Mouse (Mus musculus): ENCODE results near the gene Mllt3. TPM values are rescaled to one million over a fixed set of nuclear protein-coding genes. Genes with fewer than 3 reads are reported as not detected.

The Mllt3 gene
- polyA plus RNA-seq, 1 experiment from 2014 or later, result 17.5 TPM

DNA sequence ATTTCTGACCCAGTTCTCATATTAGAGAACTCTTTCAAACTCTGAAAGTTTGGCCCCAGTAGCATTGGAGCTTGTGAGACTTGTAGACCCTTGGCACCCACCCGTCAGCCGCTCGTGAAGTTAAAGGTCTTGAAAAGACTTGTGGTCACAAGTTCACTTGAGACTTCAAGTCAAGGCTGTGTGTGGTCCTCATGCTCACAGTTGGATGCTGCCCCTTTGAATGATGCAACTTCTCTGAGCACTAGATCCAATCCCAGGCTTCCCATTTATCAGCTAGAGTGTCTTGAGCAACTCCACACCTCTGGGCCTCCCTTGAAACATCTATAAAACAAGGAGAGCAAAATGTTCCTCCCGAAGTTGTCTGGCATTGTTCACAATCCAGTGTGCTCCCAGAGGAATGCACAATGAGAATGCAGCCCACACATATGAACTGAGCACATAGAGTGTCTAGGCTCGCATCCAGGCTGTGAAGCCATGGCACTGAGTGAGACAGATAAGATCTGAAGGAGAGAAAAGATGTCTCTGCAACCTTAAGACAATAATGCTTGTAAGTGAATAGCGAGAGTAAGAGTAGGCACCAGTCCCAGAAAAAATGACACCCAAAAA, 295.9 kb downstream of the Mllt3 start:
- no peak overlapping the region for H3K4me2 ChIP-seq (replicated peaks; ENCODE audit: low read depth)
- H3K27ac ChIP-seq (ENCODE audit: low read depth, low read length), result no peak overlapping the region
- H3K27me3 ChIP-seq (replicated peaks; ENCODE audit: control insufficient read depth, insufficient read depth, low read length), result no peaks in the 10 kb centered on the region
- no peaks in the 10 kb centered on the region for H3K4me1 ChIP-seq (replicated peaks; ENCODE audit: control insufficient read depth, insufficient read depth, low read length)
- no peaks in the 10 kb centered on the region for H3K36me3 ChIP-seq (ENCODE audit: control insufficient read depth, insufficient read depth)
- no peak for ATAC-seq
- WGBS, result 76% methylated on average over 6 of the region's 6 CpGs
- no peak overlapping the region for H3K4me3 ChIP-seq (ENCODE audit: low read depth, low read length)
- H3K9ac ChIP-seq (ENCODE audit: low read depth, low read length), result no peak overlapping the region
- no peaks in the 10 kb centered on the region for H3K9me3 ChIP-seq (ENCODE audit: control insufficient read depth)
- TF ChIP-seq CTCF (IDR thresholded peaks at IDR 0.05; ENCODE audit: low read depth), result no peak

DNA sequence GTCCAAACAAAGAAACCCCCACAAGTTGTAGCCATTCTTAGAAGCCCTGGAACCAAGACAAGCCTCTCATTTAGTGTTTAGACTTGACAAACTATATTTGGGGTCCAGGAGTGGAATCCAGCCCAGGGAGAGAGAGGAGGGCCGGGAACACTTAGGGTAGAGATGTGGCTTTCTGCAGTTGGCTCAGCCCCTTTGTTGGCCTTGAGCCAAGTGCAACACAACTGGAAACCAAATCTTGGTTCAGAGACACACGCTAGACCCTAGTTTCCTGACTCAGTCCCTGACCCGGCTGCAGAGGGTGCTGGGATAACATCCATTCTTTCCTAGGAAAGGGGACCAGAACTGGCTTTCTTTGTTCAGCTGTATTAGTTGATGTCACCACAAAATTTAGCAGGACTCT, 296.4 kb downstream of the Mllt3 start:
- Histone ChIP-seq H3K27me3 (replicated peaks; ENCODE audit: control insufficient read depth, insufficient read depth, low read length) (no peaks in the 10 kb centered on the region), H3K36me3 (ENCODE audit: control insufficient read depth, insufficient read depth) (no peaks in the 10 kb centered on the region), H3K4me3 (ENCODE audit: low read depth, low read length) (no peak overlapping the region), H3K4me1 (replicated peaks; ENCODE audit: control insufficient read depth, insufficient read depth, low read length) (no peaks in the 10 kb centered on the region), H3K4me2 (replicated peaks; ENCODE audit: low read depth) (no peak overlapping the region), H3K9me3 (ENCODE audit: control insufficient read depth) (no peaks in the 10 kb centered on the region), H3K27ac (ENCODE audit: low read depth, low read length) (no peak overlapping the region), H3K9ac (ENCODE audit: low read depth, low read length) (no peak overlapping the region)
- no peak for ATAC-seq
- no peak for TF ChIP-seq CTCF (IDR thresholded peaks at IDR 0.05; ENCODE audit: low read depth)
- 54% methylated on average over 3 of the region's 3 CpGs for WGBS

DNA sequence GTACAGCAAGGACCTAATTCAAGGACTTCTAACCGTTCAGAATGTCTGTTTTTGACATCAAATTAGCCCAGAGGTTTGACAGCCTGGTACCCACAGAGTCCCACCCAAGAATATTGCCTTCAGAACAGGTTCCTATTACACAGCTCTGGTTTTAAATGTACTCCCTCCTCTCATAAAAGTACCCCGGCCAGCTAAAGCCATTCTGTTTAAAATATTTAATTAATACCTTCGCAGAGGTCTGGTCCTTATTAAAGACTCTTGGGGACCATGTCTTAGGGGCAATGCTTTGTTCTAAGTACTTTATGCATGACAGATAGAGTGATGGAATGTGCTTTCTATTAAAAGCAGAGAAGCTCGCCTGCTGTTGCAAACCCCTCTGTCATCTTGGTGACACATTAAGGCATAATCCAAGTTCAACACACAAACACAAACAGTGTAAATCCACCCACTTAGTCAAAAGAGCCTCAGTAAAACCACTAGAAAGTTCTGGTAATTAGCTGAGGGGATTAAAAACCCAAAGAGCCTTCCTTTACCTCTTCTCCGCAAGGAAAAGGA, 302.0 kb downstream of the Mllt3 start:
- H3K27ac ChIP-seq (ENCODE audit: low read depth, low read length), result no peak overlapping the region
- no peak overlapping the region for H3K4me3 ChIP-seq (ENCODE audit: low read depth, low read length)
- H3K9ac ChIP-seq (ENCODE audit: low read depth, low read length), result no peak overlapping the region
- H3K27me3 ChIP-seq (replicated peaks; ENCODE audit: control insufficient read depth, insufficient read depth, low read length), result no peaks in the 10 kb centered on the region
- no peaks in the 10 kb centered on the region for H3K36me3 ChIP-seq (ENCODE audit: control insufficient read depth, insufficient read depth)
- H3K9me3 ChIP-seq (ENCODE audit: control insufficient read depth), result no peaks in the 10 kb centered on the region
- H3K4me1 ChIP-seq (replicated peaks; ENCODE audit: control insufficient read depth, insufficient read depth, low read length), result no peaks in the 10 kb centered on the region
- ATAC-seq, result no peak
- WGBS, result 73% methylated on average over 5 of the region's 5 CpGs
- no peak for TF ChIP-seq CTCF (IDR thresholded peaks at IDR 0.05; ENCODE audit: low read depth)
- no peak overlapping the region for H3K4me2 ChIP-seq (replicated peaks; ENCODE audit: low read depth)

DNA sequence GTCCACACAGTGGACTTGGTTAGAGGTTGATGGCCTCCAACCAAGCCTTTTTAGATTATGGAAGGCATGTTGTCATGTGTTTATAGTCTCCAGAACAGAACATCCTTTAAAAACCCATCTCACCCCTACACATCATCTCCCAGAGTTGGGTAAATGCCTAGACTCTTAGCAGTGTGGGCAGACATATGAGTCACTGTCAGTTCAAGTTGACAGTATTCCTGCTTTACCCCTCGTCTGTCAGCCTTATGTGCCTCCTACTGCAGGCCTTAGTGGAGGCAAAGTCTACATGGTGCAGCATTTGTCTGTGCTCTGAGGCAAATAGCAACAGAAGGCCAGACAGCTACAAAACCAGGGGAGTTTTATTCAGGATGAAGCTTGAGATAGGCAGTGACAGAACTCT, 304.6 kb downstream of the Mllt3 start:
- no peak overlapping the region for H3K9ac ChIP-seq (ENCODE audit: low read depth, low read length)
- H3K4me2 ChIP-seq (replicated peaks; ENCODE audit: low read depth), result no peak overlapping the region
- no peak overlapping the region for H3K4me3 ChIP-seq (ENCODE audit: low read depth, low read length)
- no peaks in the 10 kb centered on the region for H3K36me3 ChIP-seq (ENCODE audit: control insufficient read depth, insufficient read depth)
- no peak for TF ChIP-seq CTCF (IDR thresholded peaks at IDR 0.05; ENCODE audit: low read depth)
- WGBS, result 69% methylated on average over 1 of the region's 1 CpGs
- no peak overlapping the region for H3K27ac ChIP-seq (ENCODE audit: low read depth, low read length)
- H3K4me1 ChIP-seq (replicated peaks; ENCODE audit: control insufficient read depth, insufficient read depth, low read length), result no peaks in the 10 kb centered on the region
- no peaks in the 10 kb centered on the region for H3K9me3 ChIP-seq (ENCODE audit: control insufficient read depth)
- no peak for ATAC-seq
- H3K27me3 ChIP-seq (replicated peaks; ENCODE audit: control insufficient read depth, insufficient read depth, low read length), result no peaks in the 10 kb centered on the region

DNA sequence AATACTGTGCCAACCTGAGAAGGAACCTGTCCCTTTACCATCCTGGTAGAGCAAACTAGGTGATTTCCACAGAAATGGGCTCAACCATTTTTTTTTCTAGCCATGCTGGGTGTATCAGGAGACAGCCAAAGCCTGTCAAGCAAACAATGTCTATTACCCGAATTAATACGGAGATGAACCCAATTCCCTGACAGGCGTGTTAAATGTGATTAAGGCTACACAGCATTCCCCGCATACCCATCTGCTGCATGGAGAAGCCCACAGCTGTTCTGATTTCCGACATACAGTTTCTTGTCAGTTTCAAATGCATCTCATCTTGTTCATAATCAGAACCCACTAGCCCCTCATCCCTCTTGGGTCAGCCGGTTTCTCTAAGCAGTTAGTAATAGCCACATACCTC, 309.7 kb downstream of the Mllt3 start:
- no peaks in the 10 kb centered on the region for H3K27me3 ChIP-seq (replicated peaks; ENCODE audit: control insufficient read depth, insufficient read depth, low read length)
- no peak overlapping the region for H3K9ac ChIP-seq (ENCODE audit: low read depth, low read length)
- TF ChIP-seq CTCF (IDR thresholded peaks at IDR 0.05; ENCODE audit: low read depth), result no peak
- no peak for ATAC-seq
- H3K27ac ChIP-seq (ENCODE audit: low read depth, low read length), result no peak overlapping the region
- no peaks in the 10 kb centered on the region for H3K4me1 ChIP-seq (replicated peaks; ENCODE audit: control insufficient read depth, insufficient read depth, low read length)
- no peak overlapping the region for H3K4me3 ChIP-seq (ENCODE audit: low read depth, low read length)
- no peak overlapping the region for H3K4me2 ChIP-seq (replicated peaks; ENCODE audit: low read depth)
- 87% methylated on average over 6 of the region's 6 CpGs for WGBS
- no peaks in the 10 kb centered on the region for H3K36me3 ChIP-seq (ENCODE audit: control insufficient read depth, insufficient read depth)
- no peaks in the 10 kb centered on the region for H3K9me3 ChIP-seq (ENCODE audit: control insufficient read depth)

Other genes with a start within 250 kb of the Mllt3 start
- 3.8 and 4.8 TPM in 2 replicates for gene Focad, start 61.3 kb upstream of the Mllt3 start, polyA plus RNA-seq (2015; fragmentation: Nextera tagmentation; extraction: Ambion mirVana)

Measured in intestine, postnatal 0 days (tissue).